ENCODE assay signal across 1 mouse cellular context in genomic region chr11:67039799-67040198, GRCm38 (mm10).
TF ChIP-seq lines count a peak whose summit lies in the region.

No protein-coding gene starts in this region.

TF ChIP-seq in MEL, 35 proteins besides CTCF, POLR2A, EP300 and RAD21:
- TF ChIP-seq SMC3 (IDR thresholded peaks at IDR 0.05; ENCODE audit: low read depth, low read length): peak; percentile 27; the same call in 1 of the 2 replicates
- no peak for TF ChIP-seq BHLHE40 (IDR thresholded peaks at IDR 0.05; ENCODE audit: borderline replicate concordance, low read depth, low read length)
- TF ChIP-seq MYC (IDR thresholded peaks at IDR 0.05; ENCODE audit: low read depth, low read length): 0 out of 2 replicates have a peak, but pooled peaks have one; percentile 33
